Mouse (Mus musculus): ENCODE results near the gene Apoc1. TPM values are rescaled to one million over a fixed set of nuclear protein-coding genes. Genes with fewer than 3 reads are reported as not detected.

Apoc1 gene
- total and polyA plus RNA-seq, 3 experiments = not detected

- Histone ChIP-seq H3K4me2 (ENCODE audit: insufficient read depth, low read depth, poor library complexity, severe bottlenecking) (no peak within 1 kb of the TSS), H3K27ac (ENCODE audit: insufficient read depth, low read depth) (no peak within 1 kb of the TSS)
Measured at GRCm38 (mm10) chr7:19677872-19678271, 14.6 kb downstream of the Apoc1 start, which contains the start of gene Apoc2. Apoc2 (minus strand) TSS chr7:19677941.

GRCm38 (mm10) chr7:19676662-19677061 lies 15.8 kb downstream of the Apoc1 start:
- dilution Hi-C loops (cut with MboI; ENCODE audit: extremely low pct_ligation_motif_present, extremely low pct_unique_long_range_greater_than_20kb, low sequenced_read_pairs) (no loop called here), in situ Hi-C loops (cut with MboI; ENCODE audit: low pct_ligation_motif_present, low pct_unique_long_range_greater_than_20kb, low sequenced_read_pairs) (no loop called here)
- Histone ChIP-seq H3K36me3 (replicated peaks in 1 of 2; ENCODE audit: control insufficient read depth in 1 of 2, insufficient read depth in 1 of 2, low read length in 1 of 2) (no peaks in the 10 kb centered on the region), H3K4me3 (replicated peaks in 1 of 3; ENCODE audit: low read depth in 2 of 3, low read length in 2 of 3, poor library complexity in 1 of 3) (no peak overlapping the region), H3K4me2 (ENCODE audit: insufficient read depth, low read depth, poor library complexity, severe bottlenecking) (no peak overlapping the region), H3K27me3 (replicated peaks) (peaks cover 3% of the 10 kb centered on the region), H3K79me2 (replicated peaks; ENCODE audit: control insufficient read depth, extremely low read depth, insufficient read depth, poor library complexity, severe bottlenecking) (no peaks in the 10 kb centered on the region), H3K27ac (ENCODE audit: insufficient read depth, low read depth) (no peak overlapping the region), H3K9ac (ENCODE audit: insufficient read depth, low read depth) (no peak overlapping the region), H3K4me1 (ENCODE audit: control insufficient read depth in 1 of 2, insufficient read depth in 2 of 2) (no peaks in the 10 kb centered on the region), H3K9me3 (replicated peaks; ENCODE audit: low read length) (no peaks in the 10 kb centered on the region)
- DNase-seq (ENCODE audit: extremely low read depth) = no peak
- TF ChIP-seq ETS1 (conservative IDR thresholded peaks at IDR 0.05; ENCODE audit: low read depth, low read length) (no peak), MXI1 (IDR thresholded peaks at IDR 0.05; ENCODE audit: low read depth, low read length) (no peak), MAZ (IDR thresholded peaks at IDR 0.05; ENCODE audit: low read depth, low read length) (no peak), CHD1 (IDR thresholded peaks at IDR 0.05; ENCODE audit: low read depth, low read length) (no peak), MAX (IDR thresholded peaks at IDR 0.05; ENCODE audit: low read length) (no peak), MEF2A (IDR thresholded peaks at IDR 0.05; ENCODE audit: borderline replicate concordance, low read depth, low read length) (no peak), PAX5 (IDR thresholded peaks at IDR 0.05; ENCODE audit: low read length) (no peak), KAT2A (IDR thresholded peaks at IDR 0.05; ENCODE audit: insufficient replicate concordance, low read length) (no peak), RCOR1 (conservative IDR thresholded peaks at IDR 0.05; ENCODE audit: low read depth, low read length) (no peak), USF2 (conservative IDR thresholded peaks at IDR 0.05; ENCODE audit: low read depth, low read length) (no peak), ZMIZ1 (IDR thresholded peaks at IDR 0.05; ENCODE audit: low read depth, low read length) (no peak), RAD21 (IDR thresholded peaks at IDR 0.05; ENCODE audit: low read depth, low read length) (no peak), MYC (IDR thresholded peaks at IDR 0.05; ENCODE audit: low read depth, low read length) (no peak), NRF1 (IDR thresholded peaks at IDR 0.05; ENCODE audit: low read depth, low read length) (no peak), SIN3A (IDR thresholded peaks at IDR 0.05; ENCODE audit: low read length) (no peak), E2F4 (IDR thresholded peaks at IDR 0.05; ENCODE audit: insufficient replicate concordance, low read depth, low read length) (no peak)

More at GRCm38 (mm10) chr7:19677872-19678271, 14.6 kb downstream of the Apoc1 start, which contains the start of gene Apoc2:
- Histone ChIP-seq H3K36me3 (replicated peaks in 1 of 2; ENCODE audit: control insufficient read depth in 1 of 2, insufficient read depth in 1 of 2, low read length in 1 of 2) (no peaks in the 10 kb centered on the region), H3K4me3 (replicated peaks in 1 of 3; ENCODE audit: low read depth in 2 of 3, low read length in 2 of 3, poor library complexity in 1 of 3) (no peak within 1 kb of the TSS), H3K9me3 (replicated peaks; ENCODE audit: low read length) (no peaks in the 10 kb centered on the region), H3K9ac (ENCODE audit: insufficient read depth, low read depth) (no peak within 1 kb of the TSS), H3K27me3 (replicated peaks) (peaks cover 3% of the 10 kb centered on the region), H3K79me2 (replicated peaks; ENCODE audit: control insufficient read depth, extremely low read depth, insufficient read depth, poor library complexity, severe bottlenecking) (no peaks in the 10 kb centered on the region), H3K4me1 (ENCODE audit: control insufficient read depth in 1 of 2, insufficient read depth in 2 of 2) (peaks cover 0 to 2% of the 10 kb centered on the region in 2 experiments; a peak in 1 of 4 replicates)
- DNase-seq (ENCODE audit: extremely low read depth) = no peak
- in situ Hi-C loops (cut with MboI; ENCODE audit: low pct_ligation_motif_present, low pct_unique_long_range_greater_than_20kb, low sequenced_read_pairs) = no loop called here
- dilution Hi-C loops (cut with MboI; ENCODE audit: extremely low pct_ligation_motif_present, extremely low pct_unique_long_range_greater_than_20kb, low sequenced_read_pairs) = no loop called here
- TF ChIP-seq MAX (IDR thresholded peaks at IDR 0.05; ENCODE audit: low read length) (no peak), MYC (IDR thresholded peaks at IDR 0.05; ENCODE audit: low read depth, low read length) (no peak), MAFK (IDR thresholded peaks at IDR 0.05; ENCODE audit: insufficient replicate concordance, low read length) (no peak), ZC3H11A (IDR thresholded peaks at IDR 0.05; ENCODE audit: low read depth, low read length) (no peak), ETS1 (conservative IDR thresholded peaks at IDR 0.05; ENCODE audit: low read depth, low read length) (no peak), KAT2A (IDR thresholded peaks at IDR 0.05; ENCODE audit: insufficient replicate concordance, low read length) (no peak), EP300 (IDR thresholded peaks at IDR 0.05; ENCODE audit: low read length) (no peak), ZNF384 (IDR thresholded peaks at IDR 0.05; ENCODE audit: low read depth, low read length) (no peak), TBP (conservative IDR thresholded peaks at IDR 0.05; ENCODE audit: low read depth, low read length) (no peak), IRF4 (IDR thresholded peaks at IDR 0.05; ENCODE audit: low read depth, low read length) (no peak), MAZ (IDR thresholded peaks at IDR 0.05; ENCODE audit: low read depth, low read length) (no peak), SMC3 (IDR thresholded peaks at IDR 0.05; ENCODE audit: low read depth, low read length) (no peak), USF1 (IDR thresholded peaks at IDR 0.05; ENCODE audit: low read depth, low read length) (no peak), E2F4 (IDR thresholded peaks at IDR 0.05; ENCODE audit: insufficient replicate concordance, low read depth, low read length) (no peak), ELF1 (IDR thresholded peaks at IDR 0.05; ENCODE audit: low read depth, low read length) (no peak), JUND (conservative IDR thresholded peaks at IDR 0.05; ENCODE audit: low read depth, low read length) (no peak), MXI1 (IDR thresholded peaks at IDR 0.05; ENCODE audit: low read depth, low read length) (no peak), TCF12 (IDR thresholded peaks at IDR 0.05; ENCODE audit: low read depth, low read length) (no peak)

Data from CH12.LX (cell line).